Mouse (Mus musculus) heart, adult 2 months (tissue): ENCODE data around the gene Bhmt2.

Experiments used
- CTCF ChIP-seq: fragments of 200-600 bp; IDR thresholded peaks from 2 replicates; pipeline ENCODE4 v1.8.1; 2022; ENCODE audit warnings: antibody characterized with exemption, mild to moderate bottlenecking, moderate library complexity
- EP300 ChIP-seq: fragments of 200-500 bp; IDR thresholded peaks from 2 replicates; pipeline ENCODE4 v1.6.1; 2011; ENCODE audit warnings: low read depth, low read length, control low read depth; ENCODE audit not compliant: insufficient read depth
- POLR2A ChIP-seq: fragments of 200-500 bp; IDR thresholded peaks from 2 replicates; pipeline ENCODE4 v1.6.1; 2011; ENCODE audit warnings: mild to moderate bottlenecking, low read depth, low read length, control low read depth; ENCODE audit not compliant: insufficient read depth

- TF ChIP-seq CTCF: no peak
- no peak for TF ChIP-seq EP300
- no peak for TF ChIP-seq POLR2A
Measured at GRCm38 (mm10) chr13:93676864-93677263, 2.8 kb upstream of the Bhmt2 start.
